Mouse (Mus musculus): Measurements from ENCODE around the gene Zdhhc20. TPM values are rescaled to one million over a fixed set of nuclear protein-coding genes. Genes with fewer than 3 reads are reported as not detected.
A peak's percentile ranks its signal among the peaks of the same experiment; 100 is the strongest.
"Not testable (repeated sequence)": the region's sequence is repeated elsewhere in the genome, so short reads cannot be mapped to it uniquely, and the experiment has no call there.

The Zdhhc20 gene
- polyA plus RNA-seq, 1 experiment from 2014 or later = 36.5 TPM

GRCm38 (mm10) chr14:57915341-57915740 is 25.3 kb upstream of the Zdhhc20 start:
- H3K9me3 ChIP-seq (ENCODE audit: control insufficient read depth, low read length) = no peaks in the 10 kb centered on the region
- H3K4me3 ChIP-seq (replicated peaks; ENCODE audit: low read length) = no peak overlapping the region
- no peaks in the 10 kb centered on the region for H3K4me1 ChIP-seq (replicated peaks; ENCODE audit: control insufficient read depth, insufficient read depth, low read length)
- DNase-seq (ENCODE audit: low spot score) (no peak), ATAC-seq (ENCODE audit: low FRiP score) (no peak)
- no peak overlapping the region for H3K4me2 ChIP-seq (replicated peaks)
- peaks cover 41% of the 10 kb centered on the region for H3K36me3 ChIP-seq (replicated peaks; ENCODE audit: control insufficient read depth, insufficient read depth)
- H3K9ac ChIP-seq = no peak overlapping the region
- WGBS = 46% methylated on average over 6 of the region's 6 CpGs
- H3K27ac ChIP-seq = no peak overlapping the region
- no peaks in the 10 kb centered on the region for H3K27me3 ChIP-seq (ENCODE audit: control insufficient read depth, insufficient read depth, low read length)

GRCm38 (mm10) chr14:57912211-57913007 is 22.3 kb upstream of the Zdhhc20 start:
- not testable (repeated sequence) for H3K4me3 ChIP-seq (replicated peaks; ENCODE audit: low read length); H3K9me3 ChIP-seq (ENCODE audit: control insufficient read depth, low read length); H3K4me1 ChIP-seq (replicated peaks; ENCODE audit: control insufficient read depth, insufficient read depth, low read length); ATAC-seq (ENCODE audit: low FRiP score); H3K4me2 ChIP-seq (replicated peaks); H3K9ac ChIP-seq; H3K27ac ChIP-seq; DNase-seq (ENCODE audit: low spot score); H3K27me3 ChIP-seq (ENCODE audit: control insufficient read depth, insufficient read depth, low read length)
- WGBS = 53% methylated on average over 1 of the region's 1 CpGs
- H3K36me3 ChIP-seq (replicated peaks; ENCODE audit: control insufficient read depth, insufficient read depth) = peaks cover 25% of the 10 kb centered on the region

GRCm38 (mm10) chr14:57911787-57912186 is 21.7 kb upstream of the Zdhhc20 start:
- not testable (repeated sequence) for DNase-seq (ENCODE audit: low spot score); H3K4me3 ChIP-seq (replicated peaks; ENCODE audit: low read length); H3K9me3 ChIP-seq (ENCODE audit: control insufficient read depth, low read length); H3K9ac ChIP-seq; H3K27me3 ChIP-seq (ENCODE audit: control insufficient read depth, insufficient read depth, low read length); ATAC-seq (ENCODE audit: low FRiP score); H3K27ac ChIP-seq; H3K4me2 ChIP-seq (replicated peaks); H3K4me1 ChIP-seq (replicated peaks; ENCODE audit: control insufficient read depth, insufficient read depth, low read length)
- peaks cover 19% of the 10 kb centered on the region for H3K36me3 ChIP-seq (replicated peaks; ENCODE audit: control insufficient read depth, insufficient read depth)

- Histone ChIP-seq H3K9me3 (ENCODE audit: control insufficient read depth, low read length) (no peaks in the 10 kb centered on the region), H3K27me3 (ENCODE audit: control insufficient read depth, insufficient read depth, low read length) (no peaks in the 10 kb centered on the region), H3K4me3 (replicated peaks; ENCODE audit: low read length) (no peak overlapping the region), H3K4me1 (replicated peaks; ENCODE audit: control insufficient read depth, insufficient read depth, low read length) (no peaks in the 10 kb centered on the region), H3K4me2 (replicated peaks) (no peak overlapping the region), H3K9ac (no peak overlapping the region), H3K27ac (no peak overlapping the region), H3K36me3 (replicated peaks; ENCODE audit: control insufficient read depth, insufficient read depth) (peaks cover 14% of the 10 kb centered on the region)
- DNase-seq (ENCODE audit: low spot score) (no peak), ATAC-seq (ENCODE audit: low FRiP score) (no peak)
- 79% methylated on average over 4 of the region's 4 CpGs for WGBS
Observed at GRCm38 (mm10) chr14:57911316-57911715, 21.2 kb upstream of the Zdhhc20 start.

- Histone ChIP-seq H3K4me2 (replicated peaks) (peak overlapping the region; percentile 49), H3K4me1 (replicated peaks; ENCODE audit: control insufficient read depth, insufficient read depth, low read length) (no peaks in the 10 kb centered on the region), H3K9ac (peak overlapping the region; percentile 63), H3K9me3 (ENCODE audit: control insufficient read depth, low read length) (no peaks in the 10 kb centered on the region), H3K4me3 (replicated peaks; ENCODE audit: low read length) (peak overlapping the region; percentile 20), H3K27ac (no peak overlapping the region; the same call in 1 of the 2 replicates), H3K27me3 (ENCODE audit: control insufficient read depth, insufficient read depth, low read length) (no peaks in the 10 kb centered on the region), H3K36me3 (replicated peaks; ENCODE audit: control insufficient read depth, insufficient read depth) (peaks cover 7% of the 10 kb centered on the region)
- ATAC-seq (ENCODE audit: low FRiP score) (peak; percentile 90), DNase-seq (ENCODE audit: low spot score) (peak; percentile 86)
- 21% methylated on average over 26 of the region's 26 CpGs for WGBS
Observed at GRCm38 (mm10) chr14:57910501-57911068, 20.5 kb upstream of the Zdhhc20 start.

DNA sequence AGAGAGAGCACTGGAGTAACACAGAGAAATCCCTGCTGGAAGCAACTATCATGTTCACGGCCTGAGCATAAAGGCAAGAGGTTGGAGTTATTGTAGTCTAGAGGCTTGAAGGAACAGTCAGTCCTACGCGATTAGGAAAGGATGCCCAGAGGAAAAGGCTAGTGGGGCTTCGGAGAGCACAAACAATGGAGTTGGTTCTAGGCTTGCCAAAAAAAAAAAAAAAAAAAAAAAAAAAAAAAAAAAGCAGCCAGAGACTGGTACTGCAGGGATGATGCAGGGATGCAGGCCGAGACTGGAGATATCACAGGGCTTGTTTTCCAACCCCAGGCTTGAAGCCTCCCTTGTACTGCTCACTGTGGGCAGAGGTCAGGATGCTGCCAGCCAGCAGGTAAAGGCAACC is 19.2 kb upstream of the Zdhhc20 start:
- Histone ChIP-seq H3K27me3 (ENCODE audit: control insufficient read depth, insufficient read depth, low read length) (no peaks in the 10 kb centered on the region), H3K4me3 (replicated peaks; ENCODE audit: low read length) (no peak overlapping the region), H3K4me1 (replicated peaks; ENCODE audit: control insufficient read depth, insufficient read depth, low read length) (no peaks in the 10 kb centered on the region), H3K4me2 (replicated peaks) (no peak overlapping the region), H3K9ac (no peak overlapping the region), H3K9me3 (ENCODE audit: control insufficient read depth, low read length) (no peaks in the 10 kb centered on the region), H3K36me3 (replicated peaks; ENCODE audit: control insufficient read depth, insufficient read depth) (no peaks in the 10 kb centered on the region), H3K27ac (no peak overlapping the region)
- WGBS = 67% methylated on average over 5 of the region's 5 CpGs
- no peak for ATAC-seq (ENCODE audit: low FRiP score)
- DNase-seq (ENCODE audit: low spot score) = no peak

- no peaks in the 10 kb centered on the region for H3K9me3 ChIP-seq (ENCODE audit: control insufficient read depth, low read length)
- no peak overlapping the region for H3K4me3 ChIP-seq (replicated peaks; ENCODE audit: low read length)
- H3K27ac ChIP-seq = no peak overlapping the region
- H3K9ac ChIP-seq = no peak overlapping the region
- H3K4me2 ChIP-seq (replicated peaks) = no peak overlapping the region
- WGBS = 80% methylated on average over 2 of the region's 2 CpGs
- ATAC-seq (ENCODE audit: low FRiP score) (no peak), DNase-seq (ENCODE audit: low spot score) (no peak)
- H3K36me3 ChIP-seq (replicated peaks; ENCODE audit: control insufficient read depth, insufficient read depth) = no peaks in the 10 kb centered on the region
- H3K4me1 ChIP-seq (replicated peaks; ENCODE audit: control insufficient read depth, insufficient read depth, low read length) = no peaks in the 10 kb centered on the region
- H3K27me3 ChIP-seq (ENCODE audit: control insufficient read depth, insufficient read depth, low read length) = no peaks in the 10 kb centered on the region
Observed at GRCm38 (mm10) chr14:57908431-57908830, 18.4 kb upstream of the Zdhhc20 start.

- Histone ChIP-seq H3K4me3 (replicated peaks; ENCODE audit: low read length) (no peak overlapping the region), H3K9me3 (ENCODE audit: control insufficient read depth, low read length) (no peaks in the 10 kb centered on the region), H3K9ac (no peak overlapping the region), H3K4me2 (replicated peaks) (no peak overlapping the region), H3K36me3 (replicated peaks; ENCODE audit: control insufficient read depth, insufficient read depth) (no peaks in the 10 kb centered on the region), H3K4me1 (replicated peaks; ENCODE audit: control insufficient read depth, insufficient read depth, low read length) (no peaks in the 10 kb centered on the region), H3K27me3 (ENCODE audit: control insufficient read depth, insufficient read depth, low read length) (no peaks in the 10 kb centered on the region), H3K27ac (no peak overlapping the region)
- ATAC-seq (ENCODE audit: low FRiP score) = no peak
- 67% methylated on average over 1 of the region's 1 CpGs for WGBS
- DNase-seq (ENCODE audit: low spot score) = no peak
Observed at GRCm38 (mm10) chr14:57901998-57902397, 11.9 kb upstream of the Zdhhc20 start.

DNA sequence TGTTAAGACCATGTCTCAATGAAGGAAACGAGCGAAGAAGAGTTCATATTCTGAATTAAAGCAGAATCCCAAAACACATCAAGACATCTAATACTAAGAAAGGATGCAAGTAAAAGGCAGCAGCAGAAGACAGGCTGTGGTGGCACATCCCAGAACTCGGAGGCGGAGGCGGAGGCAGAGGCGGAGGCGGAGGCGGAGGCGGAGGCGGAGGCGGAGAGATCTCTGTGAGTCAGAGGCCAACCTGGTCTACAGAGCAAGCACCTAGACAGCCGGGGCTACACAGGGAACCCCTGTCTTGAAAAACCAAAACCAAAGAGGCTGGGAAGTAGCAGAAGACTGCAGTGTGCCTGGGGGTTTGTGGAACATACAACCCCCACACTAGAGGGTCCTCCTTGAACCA is 6.8 kb upstream of the Zdhhc20 start:
- no peak overlapping the region for H3K4me3 ChIP-seq (replicated peaks; ENCODE audit: low read length)
- WGBS = 95% methylated on average over 12 of the region's 12 CpGs
- no peaks in the 10 kb centered on the region for H3K27me3 ChIP-seq (ENCODE audit: control insufficient read depth, insufficient read depth, low read length)
- H3K4me2 ChIP-seq (replicated peaks) = no peak overlapping the region
- H3K9me3 ChIP-seq (ENCODE audit: control insufficient read depth, low read length) = no peaks in the 10 kb centered on the region
- no peak overlapping the region for H3K27ac ChIP-seq
- no peak overlapping the region for H3K9ac ChIP-seq
- no peaks in the 10 kb centered on the region for H3K4me1 ChIP-seq (replicated peaks; ENCODE audit: control insufficient read depth, insufficient read depth, low read length)
- no peak for DNase-seq (ENCODE audit: low spot score)
- no peak for ATAC-seq (ENCODE audit: low FRiP score)
- H3K36me3 ChIP-seq (replicated peaks; ENCODE audit: control insufficient read depth, insufficient read depth) = no peaks in the 10 kb centered on the region

Measured in hindbrain, embryonic 14.5 days (tissue).